Mouse (Mus musculus) A20 (cell line): ENCODE measurements around the gene Cntn5.
"Not testable (repeated sequence)": the region's sequence is repeated elsewhere in the genome, so short reads cannot be mapped to it uniquely, and the experiment has no call there.

Experiments
- DNase-seq: peaks from one replicate; pipeline ENCODE4 v3.0.0-alpha.2; 2011; ENCODE audit warnings: low read depth, low spot score

Gene Cntn5

DNA sequence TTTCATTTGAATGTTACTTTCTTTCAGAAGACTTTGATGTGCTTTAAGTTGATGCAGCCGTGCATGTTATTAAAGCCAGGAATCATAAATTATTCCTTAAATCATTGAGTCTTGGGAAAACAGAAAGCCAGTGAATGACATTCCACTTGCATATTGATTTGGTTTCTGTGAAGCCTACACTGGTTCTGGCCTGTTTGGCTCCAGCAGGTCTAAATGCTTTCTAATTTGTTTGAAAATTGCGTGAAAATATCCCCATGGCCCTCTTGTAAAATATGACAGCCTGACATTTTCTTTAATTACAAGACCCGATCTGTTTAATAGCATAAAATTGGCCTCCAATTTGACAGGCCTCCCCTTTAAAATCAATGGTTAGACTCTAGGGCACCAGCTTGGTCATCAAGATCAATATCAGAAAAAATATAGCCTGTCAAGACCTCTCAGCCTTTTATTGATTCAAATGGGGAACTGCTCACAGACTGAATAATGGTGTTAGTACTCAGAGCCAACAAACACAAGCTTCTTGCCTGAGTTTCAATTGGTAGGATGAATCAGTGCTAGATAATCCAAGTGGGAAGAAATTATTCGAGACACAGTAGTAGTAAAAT is 247.3 kb downstream of the Cntn5 start:
- DNase-seq = no peak

- no peak for DNase-seq
Observed at GRCm38 (mm10) chr9:10650632-10651031, 253.9 kb downstream of the Cntn5 start.

- DNase-seq = no peak
Observed at GRCm38 (mm10) chr9:10645951-10646350, 258.6 kb downstream of the Cntn5 start.

GRCm38 (mm10) chr9:10645045-10645830 is 259.3 kb downstream of the Cntn5 start:
- DNase-seq = no peak

DNA sequence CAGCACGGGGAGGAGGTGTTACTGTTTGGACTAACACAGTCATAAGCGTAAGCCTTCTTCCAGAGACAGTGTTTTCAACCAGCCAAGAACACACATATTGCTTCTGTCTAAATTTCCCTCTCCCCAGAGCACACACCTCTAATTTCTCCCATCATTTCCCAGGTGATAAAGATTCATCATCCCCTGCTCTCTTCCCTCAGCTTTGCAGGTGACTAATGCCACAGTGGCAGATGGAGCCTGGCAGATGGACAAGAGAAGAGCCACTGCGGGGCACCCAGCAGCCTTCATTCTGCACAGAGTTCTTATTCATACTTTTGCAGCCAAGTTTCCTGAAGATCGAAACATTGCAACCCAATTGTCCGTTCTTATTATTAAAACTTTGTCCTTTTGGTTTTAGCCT is 286.5 kb downstream of the Cntn5 start:
- DNase-seq = no peak

GRCm38 (mm10) chr9:10575346-10576241 is 329.0 kb downstream of the Cntn5 start:
- DNase-seq = no peak

- no peak for DNase-seq
Observed at GRCm38 (mm10) chr9:10569830-10570229, 334.7 kb downstream of the Cntn5 start.

DNA sequence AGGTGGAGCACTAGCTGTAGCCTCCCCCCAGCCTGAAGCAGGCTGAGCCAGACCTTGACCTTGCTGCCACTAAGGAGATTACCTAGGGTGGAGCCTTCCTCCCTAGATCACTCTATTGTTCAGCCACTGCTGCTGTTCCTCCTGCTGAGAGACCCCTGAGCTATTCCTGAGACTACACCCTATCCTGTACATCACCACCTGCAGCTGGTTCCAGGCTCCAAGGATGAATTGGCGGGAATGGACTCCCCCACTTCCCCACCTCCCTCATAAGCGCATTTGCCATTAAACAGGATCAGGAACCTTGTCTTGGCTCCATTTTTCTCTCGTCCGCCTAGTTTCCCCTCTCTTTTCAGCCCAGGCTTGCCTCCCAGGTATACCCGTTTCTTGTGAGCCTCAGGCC is 363.7 kb downstream of the Cntn5 start:
- DNase-seq = not testable (repeated sequence)

DNA sequence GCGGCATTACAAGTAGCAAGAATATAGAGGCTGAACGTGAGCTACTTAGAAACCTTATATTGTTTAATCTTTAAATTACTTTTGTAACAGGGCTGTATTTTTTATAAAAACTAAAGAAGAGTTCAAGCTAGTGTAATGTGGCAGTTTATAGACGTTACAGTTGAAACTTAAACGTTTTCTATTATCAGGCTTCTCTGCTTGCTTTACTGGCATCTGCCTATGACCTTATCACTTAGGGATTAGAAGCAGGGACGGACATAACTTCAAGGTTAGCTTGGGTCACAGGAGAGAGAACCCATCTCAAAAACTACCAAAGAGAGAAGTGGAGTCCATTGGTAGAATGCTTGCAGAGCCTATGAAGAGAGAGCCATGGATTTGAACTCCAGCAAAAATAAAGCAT is 372.3 kb downstream of the Cntn5 start:
- no peak for DNase-seq

- no peak for DNase-seq
Observed at GRCm38 (mm10) chr9:10531087-10531486, 373.5 kb downstream of the Cntn5 start.

DNA sequence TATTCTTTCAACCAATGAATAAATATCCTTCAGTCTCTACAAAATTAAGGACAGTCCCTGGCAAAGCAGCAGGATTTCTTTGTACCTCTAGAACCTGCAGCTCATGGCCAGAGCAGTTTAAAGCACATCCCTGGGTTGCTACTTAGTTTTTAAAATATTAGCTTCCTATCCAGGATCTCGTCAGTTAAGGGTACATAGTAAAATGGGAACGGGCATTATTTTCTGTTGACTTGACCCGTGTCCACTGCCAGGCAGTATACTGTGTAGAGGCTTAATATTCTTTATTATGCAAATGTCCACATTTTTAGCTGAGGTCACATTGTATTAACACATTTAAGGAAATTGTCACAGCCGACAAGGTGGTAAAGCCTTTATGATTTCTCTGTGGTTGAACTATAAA is 375.0 kb downstream of the Cntn5 start:
- no peak for DNase-seq

DNA sequence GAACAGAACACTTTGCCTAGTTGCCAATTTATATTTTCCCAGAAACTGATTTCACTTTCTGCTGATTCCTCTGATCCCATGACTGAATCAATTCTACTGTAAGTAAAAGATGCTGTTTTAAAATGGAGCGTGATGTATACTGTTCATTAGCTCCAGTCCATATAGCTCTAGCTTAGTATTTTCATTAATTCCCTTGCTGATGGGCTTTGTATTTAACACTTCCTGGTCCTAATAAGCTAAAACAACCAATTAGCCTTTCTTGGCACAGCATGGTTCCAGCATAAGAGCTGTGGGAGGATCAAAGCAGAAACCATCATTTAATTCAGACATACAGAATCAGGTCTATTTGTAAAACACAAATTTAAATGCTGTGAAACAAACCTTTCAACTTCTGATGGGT is 375.5 kb downstream of the Cntn5 start:
- no peak for DNase-seq

- DNase-seq = no peak
Observed at GRCm38 (mm10) chr9:10528692-10529091, 375.9 kb downstream of the Cntn5 start.

- no peak for DNase-seq
Observed at GRCm38 (mm10) chr9:10525915-10526667, 378.5 kb downstream of the Cntn5 start.

DNA sequence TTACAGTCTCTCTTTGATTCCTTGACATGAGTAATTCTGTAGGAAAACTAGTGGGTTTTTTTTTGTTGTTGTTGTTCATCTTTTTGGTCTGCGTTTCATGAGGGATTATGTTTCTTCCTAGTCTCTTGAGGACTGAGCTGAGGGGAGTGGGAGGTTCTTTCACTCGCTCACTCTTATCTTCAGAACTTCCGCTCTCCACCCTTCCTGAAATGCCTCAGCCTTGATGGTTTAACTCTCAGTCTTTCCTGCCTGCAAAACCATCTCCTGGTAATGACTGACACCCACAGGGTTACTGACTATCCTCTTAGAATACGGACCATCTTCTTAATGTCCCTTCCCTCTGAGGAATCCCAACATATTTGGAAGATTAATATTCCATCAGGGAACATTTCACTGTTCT is 382.0 kb downstream of the Cntn5 start:
- DNase-seq = no peak

DNA sequence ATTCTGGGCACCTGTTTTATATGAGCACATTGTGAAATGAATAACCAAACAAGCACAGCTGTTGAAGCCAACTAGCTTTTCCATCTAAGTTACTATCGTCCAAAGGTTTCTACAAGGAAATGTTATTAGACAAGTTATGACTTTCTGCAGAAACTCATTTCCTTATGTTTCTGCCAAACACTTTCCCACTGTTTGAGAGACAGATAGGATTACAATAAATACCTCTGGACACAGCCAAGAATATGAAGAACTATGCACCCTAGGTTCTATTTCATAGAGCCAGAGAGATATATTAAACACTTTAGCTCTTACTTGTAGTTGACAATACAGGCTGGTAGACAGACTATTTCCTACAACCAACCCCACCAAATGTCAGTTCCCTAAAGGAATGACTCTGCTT is 383.5 kb downstream of the Cntn5 start:
- DNase-seq = no peak

GRCm38 (mm10) chr9:10492243-10492642 is 412.3 kb downstream of the Cntn5 start:
- DNase-seq = no peak

GRCm38 (mm10) chr9:10471484-10472125 is 433.0 kb downstream of the Cntn5 start:
- DNase-seq = no peak

DNA sequence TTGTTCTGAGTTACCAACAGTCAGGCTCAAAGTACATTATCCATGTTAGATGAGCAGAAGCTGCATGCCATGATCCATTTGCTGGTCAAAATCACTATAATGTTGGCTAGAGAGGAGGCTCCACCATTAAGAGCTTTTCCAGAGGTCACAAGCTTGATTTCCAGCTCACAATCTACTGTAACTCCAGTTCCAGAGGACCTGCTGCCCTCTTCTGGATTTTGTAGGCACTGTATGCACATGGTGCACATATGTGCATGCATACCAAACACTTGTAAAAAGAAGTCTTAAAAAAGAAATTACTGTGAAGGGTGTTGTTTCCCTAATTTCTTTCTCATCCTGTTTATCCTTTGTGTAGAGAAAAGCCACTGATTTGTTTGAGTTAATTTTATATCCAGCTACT is 439.8 kb downstream of the Cntn5 start:
- DNase-seq = peak; percentile 21

GRCm38 (mm10) chr9:10457900-10458299 is 446.7 kb downstream of the Cntn5 start:
- DNase-seq = no peak

DNA sequence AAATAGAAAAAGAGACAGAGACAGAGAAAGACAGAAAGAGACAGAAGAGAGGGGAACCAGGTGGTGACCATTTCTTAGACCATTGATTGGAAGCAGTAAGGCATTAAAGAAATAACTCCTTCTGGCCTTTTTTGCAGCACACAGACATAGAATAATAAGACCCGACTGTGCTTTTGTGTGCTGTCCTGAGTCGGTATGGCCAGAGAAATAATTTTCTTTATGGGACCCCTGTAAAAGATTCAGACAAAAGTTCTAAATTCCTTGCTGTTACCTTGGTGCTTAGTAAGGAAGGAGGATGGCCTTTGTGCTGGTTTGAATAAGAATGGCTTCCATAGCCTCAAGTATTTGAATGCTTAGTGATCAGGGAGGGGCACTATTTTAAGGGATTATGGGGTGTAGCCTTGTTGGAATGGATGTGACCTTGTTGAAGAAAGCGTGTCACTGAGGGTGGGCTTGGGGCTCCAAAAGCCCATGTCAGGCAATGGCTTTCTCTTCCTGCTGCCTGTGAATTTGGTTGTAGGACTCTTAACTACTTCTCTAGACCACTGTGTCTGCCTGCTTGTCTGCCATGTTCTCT is 455.5 kb downstream of the Cntn5 start:
- no peak for DNase-seq
